23 mouse cellular contexts compared by ENCODE assay signal in genomic region chr5:74740951-74741350, GRCm38 (mm10). TPM values are rescaled to one million over a fixed set of nuclear protein-coding genes. Genes with fewer than 3 reads are reported as not detected.
"Had no signal": no experiment of that assay in that cellular context is flagged by ENCODE, and none has a peak within 500 bp of the region (broad histone marks: within the 10 kb centered on the region; RNA-seq: fewer than 3 reads in every experiment).

No protein-coding gene starts in this region.

- H3K4me2 ChIP-seq: liver, embryonic 13.5 days; liver, embryonic 15.5 days; lung, embryonic 14.5 days; midbrain, embryonic 12.5 days; neural tube, embryonic 13.5 days; neural tube, embryonic 15.5 days; stomach, embryonic 15.5 days had no signal

- DNase-seq: liver, embryonic 13.5 days; lung, adult 18-20 months; lung, embryonic 14.5 days; lung, postnatal 10 days; lung, postnatal 4 days; midbrain, embryonic 14.5 days; retina, postnatal 1 day; right cerebral cortex, adult 18-20 months; right cerebral cortex, postnatal 25 days; right cerebral cortex, postnatal 4 days; thymus, adult 18-20 months; thymus, postnatal 14 days; thymus, postnatal 36 days had no signal

- H3K4me3 ChIP-seq: liver, embryonic 13.5 days; liver, embryonic 15.5 days; midbrain, embryonic 10.5 days; midbrain, embryonic 12.5 days; myocyte; neural tube, embryonic 13.5 days; neural tube, embryonic 15.5 days; stomach, embryonic 15.5 days had no signal

- H3K27me3 ChIP-seq: liver, embryonic 13.5 days; liver, embryonic 15.5 days; midbrain, embryonic 12.5 days; neural tube, embryonic 13.5 days; neural tube, embryonic 15.5 days; stomach, embryonic 15.5 days had no signal

- H3K36me3 ChIP-seq: liver, embryonic 13.5 days; liver, embryonic 15.5 days; midbrain, embryonic 10.5 days; midbrain, embryonic 12.5 days; neural tube, embryonic 13.5 days; neural tube, embryonic 15.5 days; stomach, embryonic 15.5 days had no signal

- ATAC-seq: midbrain, embryonic 16.5 days had no signal

- H3K27ac ChIP-seq: liver, embryonic 13.5 days; liver, embryonic 15.5 days; midbrain, embryonic 10.5 days; midbrain, embryonic 12.5 days; neural tube, embryonic 13.5 days; neural tube, embryonic 15.5 days; stomach, embryonic 15.5 days; stomach, postnatal 0 days had no signal

- H3K4me1 ChIP-seq: liver, embryonic 13.5 days; liver, embryonic 15.5 days; midbrain, embryonic 12.5 days; neural tube, embryonic 13.5 days; neural tube, embryonic 15.5 days had no signal

- H3K9me3 ChIP-seq: liver, embryonic 13.5 days; liver, embryonic 15.5 days; midbrain, embryonic 10.5 days; midbrain, embryonic 12.5 days; neural tube, embryonic 13.5 days; neural tube, embryonic 15.5 days; stomach, embryonic 15.5 days had no signal

- H3K9ac ChIP-seq: liver, embryonic 13.5 days; liver, embryonic 15.5 days; lung, embryonic 14.5 days; midbrain, embryonic 12.5 days; neural tube, embryonic 13.5 days; neural tube, embryonic 15.5 days; stomach, embryonic 15.5 days had no signal

RNA-seq across cellular contexts. Expression of gene Lnx1, which starts 38.2 kb away (rescaled TPM):
- total RNA-seq: megakaryocyte, adult 5-6 weeks had no signal
- polyA plus RNA-seq: liver, embryonic 15.5 days had no signal
